Mouse (Mus musculus): ENCODE measurements around the gene Phc3. TPM values are rescaled to one million over a fixed set of nuclear protein-coding genes. Genes with fewer than 3 reads are reported as not detected.

Phc3 gene
- polyA plus RNA-seq, 1 experiment from 2014 or later = 7.8 TPM

DNA sequence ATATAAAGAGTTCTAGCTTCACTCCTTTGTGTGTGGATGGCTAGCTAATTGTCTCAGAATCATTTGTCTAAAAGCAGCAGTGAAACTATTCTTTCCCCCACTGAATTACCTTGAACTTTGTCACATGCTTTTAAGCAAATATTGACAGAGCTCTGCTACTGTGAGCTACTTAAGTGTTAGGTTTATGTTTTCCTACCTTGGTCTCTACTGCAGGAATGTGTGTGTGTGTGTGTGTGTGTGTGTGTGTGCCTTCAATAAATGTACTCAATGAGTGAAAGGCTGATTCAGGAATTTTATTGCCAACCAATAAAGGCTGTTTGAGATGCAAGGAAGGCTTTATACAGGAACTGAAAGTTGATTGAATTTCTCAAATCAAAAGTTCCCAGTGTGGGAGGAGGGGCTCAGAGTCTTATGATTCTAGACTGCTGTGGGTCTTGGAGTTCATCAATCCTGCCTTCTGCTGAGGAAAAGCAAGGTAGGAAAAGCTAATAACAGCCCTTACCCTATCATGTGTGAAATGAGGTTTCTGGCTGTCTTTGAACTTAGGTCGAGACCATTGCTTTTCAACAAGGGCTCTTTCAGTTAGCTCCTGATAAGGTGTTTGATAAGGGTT lies 7.9 kb upstream of the Phc3 start:
- Histone ChIP-seq H3K9ac (no peak overlapping the region), H3K4me2 (no peak overlapping the region), H3K4me1 (ENCODE audit: insufficient read depth) (no peaks in the 10 kb centered on the region), H3K27ac (ENCODE audit: low read depth) (0 out of 2 replicates have a peak overlapping the region, but pooled peaks have one; percentile 3), H3K9me3 (ENCODE audit: low read depth, low read length) (no peaks in the 10 kb centered on the region), H3K27me3 (ENCODE audit: insufficient read depth, low read length) (no peaks in the 10 kb centered on the region), H3K4me3 (ENCODE audit: low read depth, low read length) (no peak overlapping the region), H3K36me3 (ENCODE audit: insufficient read depth) (no peaks in the 10 kb centered on the region)
- ATAC-seq (ENCODE audit: insufficient read depth) (peak; percentile 59; the same call in 1 of the 2 replicates), DNase-seq (peak; percentile 45)
- no peak for TF ChIP-seq CTCF (IDR thresholded peaks at IDR 0.05; ENCODE audit: low read depth)
- 32% methylated on average over 1 of the region's 1 CpGs for WGBS

DNA sequence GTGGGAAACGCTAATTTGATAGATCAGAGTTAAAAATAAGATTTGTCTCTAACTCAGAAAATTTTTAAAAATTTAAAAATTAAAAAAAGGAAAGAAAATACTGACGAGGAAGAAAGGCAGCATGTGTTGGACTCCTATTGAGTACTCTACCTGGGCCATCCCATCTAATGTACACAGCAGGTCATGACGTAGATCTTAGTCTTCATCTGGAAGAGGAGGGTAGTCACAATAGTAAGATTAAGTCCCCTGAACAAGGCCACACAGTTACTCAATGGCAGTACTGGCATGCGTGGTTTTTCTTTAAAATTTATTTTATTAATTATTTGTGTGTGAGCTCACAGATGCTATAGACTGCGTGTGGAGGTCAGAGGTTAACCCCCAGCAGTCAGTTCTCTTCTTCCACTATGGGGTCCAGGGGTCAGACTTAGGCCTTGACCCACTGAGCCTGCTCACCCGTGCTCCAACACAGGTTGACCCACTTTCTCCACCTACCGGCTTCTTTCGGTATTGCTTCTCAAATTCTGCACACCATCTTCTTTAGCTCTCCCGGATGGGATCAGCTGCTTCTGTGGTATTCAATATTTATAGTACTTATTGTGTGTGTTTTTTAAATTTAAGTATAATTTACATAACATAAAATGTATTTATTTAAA lies 6.0 kb upstream of the Phc3 start:
- WGBS = 44% methylated on average over 9 of the region's 9 CpGs
- Histone ChIP-seq H3K27ac (ENCODE audit: low read depth) (no peak overlapping the region), H3K4me3 (ENCODE audit: low read depth, low read length) (no peak overlapping the region), H3K4me2 (no peak overlapping the region), H3K36me3 (ENCODE audit: insufficient read depth) (no peaks in the 10 kb centered on the region), H3K9ac (no peak overlapping the region), H3K27me3 (ENCODE audit: insufficient read depth, low read length) (no peaks in the 10 kb centered on the region), H3K9me3 (ENCODE audit: low read depth, low read length) (no peaks in the 10 kb centered on the region), H3K4me1 (ENCODE audit: insufficient read depth) (no peaks in the 10 kb centered on the region)
- peak; percentile 27 for ATAC-seq (ENCODE audit: insufficient read depth)
- peak; percentile 84 for DNase-seq
- TF ChIP-seq CTCF (IDR thresholded peaks at IDR 0.05; ENCODE audit: low read depth) = peak; percentile 73

DNA sequence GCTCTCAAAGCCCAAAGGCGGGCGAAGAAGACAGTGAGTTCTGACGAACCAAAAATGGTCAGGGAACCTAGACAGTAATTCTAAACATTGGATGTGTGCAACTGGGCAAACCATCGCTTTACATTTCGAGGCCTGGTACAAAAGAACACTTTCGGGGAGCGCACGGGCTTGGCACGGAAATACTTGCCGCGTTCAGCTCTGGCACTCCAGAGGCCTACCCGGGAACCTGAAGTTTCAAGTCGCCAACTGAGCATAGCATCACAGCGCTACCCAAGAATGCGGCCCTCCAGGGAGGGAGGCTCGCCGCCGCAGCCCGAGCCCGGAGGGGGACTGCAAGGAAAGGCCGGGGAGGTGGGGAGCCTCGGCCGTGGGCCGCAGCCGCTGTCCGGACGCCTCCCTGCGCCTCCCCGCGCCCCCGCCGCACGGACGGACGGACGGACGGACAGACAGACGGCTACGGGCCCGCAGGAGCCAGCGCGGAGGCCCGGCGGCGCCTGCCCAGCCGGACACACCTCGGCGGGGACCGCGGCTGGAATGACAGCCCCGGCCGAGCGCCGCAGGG lies 603 bp downstream of the Phc3 start:
- ATAC-seq (ENCODE audit: insufficient read depth) = peak; percentile 78
- H3K27me3 ChIP-seq (ENCODE audit: insufficient read depth, low read length) = no peaks in the 10 kb centered on the region
- under 1% methylated on average over 54 of the region's 54 CpGs for WGBS

DNA sequence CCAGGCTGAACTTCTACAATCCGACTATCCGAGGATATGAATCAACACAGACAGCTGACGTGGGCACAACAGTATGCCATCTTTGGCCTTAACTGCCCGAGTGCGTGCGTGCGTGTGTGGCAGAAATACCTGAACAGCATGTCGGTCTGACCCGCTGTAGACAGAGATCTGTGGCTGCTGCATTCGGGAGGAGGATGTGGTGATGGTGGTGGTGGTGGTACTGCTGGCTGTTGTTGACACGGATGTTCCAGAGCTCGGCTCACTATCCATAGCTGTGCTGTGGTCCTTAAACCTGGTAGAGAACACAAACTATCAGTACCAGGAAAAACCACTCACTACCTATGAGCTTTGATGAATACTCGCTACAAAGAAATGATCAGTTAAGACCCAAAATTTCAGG lies 3.6 kb downstream of the Phc3 start:
- DNase-seq (no peak), ATAC-seq (ENCODE audit: insufficient read depth) (no peak)
- TF ChIP-seq CTCF (IDR thresholded peaks at IDR 0.05; ENCODE audit: low read depth) = no peak
- H3K4me2 ChIP-seq = no peak overlapping the region
- H3K9me3 ChIP-seq (ENCODE audit: low read depth, low read length) = no peaks in the 10 kb centered on the region
- H3K36me3 ChIP-seq (ENCODE audit: insufficient read depth) = peaks cover 42% of the 10 kb centered on the region
- no peak overlapping the region for H3K4me3 ChIP-seq (ENCODE audit: low read depth, low read length)
- no peak overlapping the region for H3K9ac ChIP-seq
- H3K27ac ChIP-seq (ENCODE audit: low read depth) = no peak overlapping the region
- 92% methylated on average over 13 of the region's 13 CpGs for WGBS
- no peaks in the 10 kb centered on the region for H3K27me3 ChIP-seq (ENCODE audit: insufficient read depth, low read length)
- H3K4me1 ChIP-seq (ENCODE audit: insufficient read depth) = no peaks in the 10 kb centered on the region

More for the DNA sequence above, 603 bp downstream of the Phc3 start:
- Histone ChIP-seq H3K9ac (peak overlapping the region; percentile 94), H3K4me2 (peak overlapping the region; percentile 79), H3K9me3 (ENCODE audit: low read depth, low read length) (no peaks in the 10 kb centered on the region), H3K27ac (ENCODE audit: low read depth) (peak overlapping the region; percentile 91), H3K4me1 (ENCODE audit: insufficient read depth) (no peaks in the 10 kb centered on the region), H3K36me3 (ENCODE audit: insufficient read depth) (peaks cover 22% of the 10 kb centered on the region), H3K4me3 (ENCODE audit: low read depth, low read length) (peak overlapping the region; percentile 72)
- peak; percentile 77 for DNase-seq
- TF ChIP-seq CTCF (IDR thresholded peaks at IDR 0.05; ENCODE audit: low read depth) = no peak

DNA sequence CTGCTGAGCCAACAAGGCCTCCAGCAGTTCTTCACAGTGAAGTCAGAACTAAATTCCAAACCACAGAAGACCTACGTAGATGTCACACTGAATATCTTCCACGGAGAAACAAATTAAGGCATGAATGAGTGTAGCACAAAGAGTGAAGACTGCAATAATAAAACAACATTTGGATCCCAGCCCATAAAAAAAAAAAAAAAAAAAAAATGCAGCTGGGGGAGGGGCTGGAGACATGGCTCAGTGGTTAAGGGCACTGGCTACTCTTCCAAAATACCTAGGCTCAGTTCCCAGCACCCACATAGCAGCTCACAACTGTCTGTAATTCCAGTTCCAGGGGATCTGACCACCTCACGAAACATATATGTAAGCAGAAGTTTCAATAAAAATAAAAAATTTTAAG lies 5.0 kb downstream of the Phc3 start:
- H3K4me2 ChIP-seq = no peak overlapping the region
- ATAC-seq (ENCODE audit: insufficient read depth) = no peak
- H3K36me3 ChIP-seq (ENCODE audit: insufficient read depth) = peaks cover 57% of the 10 kb centered on the region

DNA sequence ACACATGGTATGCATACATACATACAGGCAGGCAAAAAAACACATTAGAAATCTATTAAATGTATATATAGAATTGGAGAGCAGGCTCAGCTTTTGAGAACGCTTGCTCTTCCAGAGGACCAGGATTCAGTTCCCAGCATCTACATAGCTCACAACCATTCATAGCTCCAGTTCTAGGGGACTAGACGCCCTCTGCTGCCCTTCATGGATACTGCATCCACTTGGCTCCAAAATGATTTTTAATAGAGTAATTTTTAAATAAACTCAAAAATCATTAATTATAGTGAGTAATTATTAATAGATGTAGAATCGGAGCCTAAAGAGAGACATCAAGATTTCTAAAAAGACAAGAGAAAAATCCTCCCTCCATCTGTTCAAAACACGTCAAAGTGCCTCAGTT lies 6.1 kb downstream of the Phc3 start:
- Histone ChIP-seq H3K4me2 (no peak overlapping the region), H3K4me3 (ENCODE audit: low read depth, low read length) (no peak overlapping the region), H3K27me3 (ENCODE audit: insufficient read depth, low read length) (no peaks in the 10 kb centered on the region), H3K36me3 (ENCODE audit: insufficient read depth) (peaks cover 67% of the 10 kb centered on the region), H3K9me3 (ENCODE audit: low read depth, low read length) (no peaks in the 10 kb centered on the region), H3K9ac (no peak overlapping the region), H3K4me1 (ENCODE audit: insufficient read depth) (no peaks in the 10 kb centered on the region), H3K27ac (ENCODE audit: low read depth) (no peak overlapping the region)
- WGBS = 92% methylated on average over 4 of the region's 4 CpGs
- ATAC-seq (ENCODE audit: insufficient read depth) (no peak), DNase-seq (no peak)
- peak; percentile 30; the same call in 1 of the 2 replicates for TF ChIP-seq CTCF (IDR thresholded peaks at IDR 0.05; ENCODE audit: low read depth)

More for the DNA sequence above, 5.0 kb downstream of the Phc3 start:
- TF ChIP-seq CTCF (IDR thresholded peaks at IDR 0.05; ENCODE audit: low read depth) = no peak
- Histone ChIP-seq H3K27ac (ENCODE audit: low read depth) (no peak overlapping the region), H3K9ac (no peak overlapping the region), H3K27me3 (ENCODE audit: insufficient read depth, low read length) (no peaks in the 10 kb centered on the region), H3K9me3 (ENCODE audit: low read depth, low read length) (no peaks in the 10 kb centered on the region), H3K4me1 (ENCODE audit: insufficient read depth) (no peaks in the 10 kb centered on the region), H3K4me3 (ENCODE audit: low read depth, low read length) (no peak overlapping the region)
- 79% methylated on average over 3 of the region's 3 CpGs for WGBS
- no peak for DNase-seq
